Mouse (Mus musculus): ENCODE measurements around the gene Defb7. TPM values are rescaled to one million over a fixed set of nuclear protein-coding genes. Genes with fewer than 3 reads are reported as not detected.

The Defb7 gene
- polyA plus RNA-seq (2016; fragmentation: Nextera tagmentation; extraction: Ambion mirVana) = not detected in 2 replicates

GRCm38 (mm10) chr8:19494797-19495196 lies at the start of gene Defb7:
Defb7 (plus strand) TSS chr8:19495097.
- WGBS = 90% methylated on average over 2 of the region's 2 CpGs

GRCm38 (mm10) chr8:19446378-19446777 lies 48.5 kb upstream of the Defb7 start:
- no peaks in the 10 kb centered on the region for H3K27me3 ChIP-seq (ENCODE audit: low read depth, poor library complexity, severe bottlenecking)
- no peak overlapping the region for H3K4me3 ChIP-seq
- 85% methylated on average over 1 of the region's 1 CpGs for WGBS

More at GRCm38 (mm10) chr8:19494797-19495196, at the start of gene Defb7:
- Histone ChIP-seq H3K36me3 (no peaks in the 10 kb centered on the region), H3K9me3 (replicated peaks) (no peaks in the 10 kb centered on the region), H3K27ac (no peak within 1 kb of the TSS), H3K4me1 (no peaks in the 10 kb centered on the region), H3K4me3 (no peak within 1 kb of the TSS), H3K27me3 (ENCODE audit: low read depth, poor library complexity, severe bottlenecking) (no peaks in the 10 kb centered on the region)
- DNase-seq (ENCODE audit: low spot score) = no peak

GRCm38 (mm10) chr8:19461355-19461754 lies 33.5 kb upstream of the Defb7 start:
- H3K4me1 ChIP-seq = no peaks in the 10 kb centered on the region
- WGBS = 86% methylated on average over 3 of the region's 3 CpGs
- H3K27me3 ChIP-seq (ENCODE audit: low read depth, poor library complexity, severe bottlenecking) = no peaks in the 10 kb centered on the region
- no peaks in the 10 kb centered on the region for H3K36me3 ChIP-seq
- no peak for DNase-seq (ENCODE audit: low spot score)
- H3K4me3 ChIP-seq = no peak overlapping the region
- H3K27ac ChIP-seq = no peak overlapping the region
- H3K9me3 ChIP-seq (replicated peaks) = no peaks in the 10 kb centered on the region; the same call in 1 of the 2 replicates

More at GRCm38 (mm10) chr8:19446378-19446777, 48.5 kb upstream of the Defb7 start:
- no peaks in the 10 kb centered on the region for H3K9me3 ChIP-seq (replicated peaks)
- no peaks in the 10 kb centered on the region for H3K4me1 ChIP-seq
- no peaks in the 10 kb centered on the region for H3K36me3 ChIP-seq
- DNase-seq (ENCODE audit: low spot score) = no peak
- H3K27ac ChIP-seq = no peak overlapping the region

- WGBS = 82% methylated on average over 3 of the region's 3 CpGs
- Histone ChIP-seq H3K27ac (no peak overlapping the region), H3K27me3 (ENCODE audit: low read depth, poor library complexity, severe bottlenecking) (no peaks in the 10 kb centered on the region), H3K4me1 (no peaks in the 10 kb centered on the region), H3K4me3 (no peak overlapping the region), H3K36me3 (no peaks in the 10 kb centered on the region), H3K9me3 (replicated peaks) (no peaks in the 10 kb centered on the region)
- no peak for DNase-seq (ENCODE audit: low spot score)
Measured at GRCm38 (mm10) chr8:19469026-19469425, 25.9 kb upstream of the Defb7 start.

GRCm38 (mm10) chr8:19500524-19500923 lies 5.6 kb downstream of the Defb7 start:
- 85% methylated on average over 1 of the region's 1 CpGs for WGBS
- Histone ChIP-seq H3K4me3 (no peak overlapping the region), H3K36me3 (no peaks in the 10 kb centered on the region), H3K9me3 (replicated peaks) (0 out of 2 replicates have a peak, but pooled peaks cover 4% of the 10 kb centered on the region), H3K27me3 (ENCODE audit: low read depth, poor library complexity, severe bottlenecking) (no peaks in the 10 kb centered on the region), H3K27ac (no peak overlapping the region), H3K4me1 (no peaks in the 10 kb centered on the region)
- no peak for DNase-seq (ENCODE audit: low spot score)

- Histone ChIP-seq H3K36me3 (no peaks in the 10 kb centered on the region), H3K9me3 (replicated peaks) (peaks cover 2% of the 10 kb centered on the region; the same call in 1 of the 2 replicates), H3K4me3 (peak overlapping the region; percentile 48), H3K4me1 (peaks cover 6% of the 10 kb centered on the region), H3K27me3 (ENCODE audit: low read depth, poor library complexity, severe bottlenecking) (peaks cover 34% of the 10 kb centered on the region), H3K27ac (no peak overlapping the region)
- 5% methylated on average over 66 of the region's 75 CpGs for WGBS
- DNase-seq (ENCODE audit: low spot score) = peak; percentile 40
Measured at GRCm38 (mm10) chr8:19535195-19535829, 40.4 kb downstream of the Defb7 start.

GRCm38 (mm10) chr8:19540376-19540775 lies 45.5 kb downstream of the Defb7 start:
- no peaks in the 10 kb centered on the region for H3K36me3 ChIP-seq
- no peak overlapping the region for H3K27ac ChIP-seq
- DNase-seq (ENCODE audit: low spot score) = no peak
- peaks cover 16% of the 10 kb centered on the region for H3K27me3 ChIP-seq (ENCODE audit: low read depth, poor library complexity, severe bottlenecking)
- H3K9me3 ChIP-seq (replicated peaks) = no peaks in the 10 kb centered on the region; the same call in 1 of the 2 replicates
- 81% methylated on average over 1 of the region's 1 CpGs for WGBS
- peaks cover 2% of the 10 kb centered on the region for H3K4me1 ChIP-seq
- H3K4me3 ChIP-seq = no peak overlapping the region

Small RNAs within 50 kb of the gene (microRNA-seq; reads per million reads assigned to microRNA genes)
- gene Gm27288 = not detected
- not detected for gene Gm27852

Other genes starting within 250 kb of the Defb7 start
- gene Defb5, start 247.5 kb upstream of the Defb7 start, polyA plus RNA-seq (2016; fragmentation: Nextera tagmentation; extraction: Ambion mirVana) = not detected in 2 replicates
- not detected in 2 replicates for gene Defb3, start 201.7 kb upstream of the Defb7 start, polyA plus RNA-seq (2016; fragmentation: Nextera tagmentation; extraction: Ambion mirVana)
- gene Defb8, start 47.5 kb upstream of the Defb7 start, polyA plus RNA-seq (2016; fragmentation: Nextera tagmentation; extraction: Ambion mirVana) = not detected in 2 replicates
- gene 4930467E23Rik, start 234.5 kb downstream of the Defb7 start, polyA plus RNA-seq (2016; fragmentation: Nextera tagmentation; extraction: Ambion mirVana) = not detected in 2 replicates

Measured in limb, embryonic 10.5 days (tissue).